Mouse (Mus musculus) cortical plate, adult 2 months (tissue): Measurements from ENCODE around the gene Stat5b.

ENCODE experiments used
- CTCF ChIP-seq: fragments of 200-500 bp; IDR thresholded peaks from 2 replicates; pipeline ENCODE4 v1.5.1; 2011; ENCODE audit warnings: mild to moderate bottlenecking, control low read depth, low read length; ENCODE audit not compliant: insufficient read depth; ENCODE audit errors: extremely low read depth
- POLR2A ChIP-seq: fragments of 200-500 bp; IDR thresholded peaks from 2 replicates; pipeline ENCODE4 v1.6.1; 2011; ENCODE audit warnings: mild to moderate bottlenecking, low read length, control low read depth; ENCODE audit not compliant: insufficient read depth; ENCODE audit errors: extremely low read depth

- TF ChIP-seq CTCF (no peak), POLR2A (no peak)
These were observed 36.0 kb downstream of the Stat5b start for GRCm38 (mm10) chr11:100814498-100814897.
